7 mouse cellular contexts compared by ENCODE assay signal in genomic region chr4:134372294-134372747, GRCm38 (mm10). TPM values are rescaled to one million over a fixed set of nuclear protein-coding genes. Genes with fewer than 3 reads are reported as not detected.
DNase-seq lines count a peak whose midpoint lies in the region; ATAC-seq and TF ChIP-seq lines count a peak whose summit lies in the region.

No protein-coding gene starts in this region.

- no peak for TF ChIP-seq CTCF in intestine, postnatal 0 days (IDR thresholded peaks at IDR 0.05; ENCODE audit: low read depth)

- H3K4me3 ChIP-seq in embryonic facial prominence, embryonic 10.5 days: peak overlapping the region; percentile 66
- H3K4me3 ChIP-seq in intestine, postnatal 0 days (ENCODE audit: low read depth, low read length): peak overlapping the region; percentile 45
- H3K4me3 ChIP-seq in limb, embryonic 11.5 days (ENCODE audit: low read depth, low read length): peak overlapping the region; percentile 45
- H3K4me3 ChIP-seq in midbrain, embryonic 12.5 days: peak overlapping the region; percentile 55

- no peaks in the 10 kb centered on the region for H3K9me3 ChIP-seq in embryonic facial prominence, embryonic 10.5 days
- H3K9me3 ChIP-seq in intestine, postnatal 0 days (ENCODE audit: control insufficient read depth): no peaks in the 10 kb centered on the region
- H3K9me3 ChIP-seq in limb, embryonic 11.5 days (ENCODE audit: control insufficient read depth, low read length): no peaks in the 10 kb centered on the region
- no peaks in the 10 kb centered on the region for H3K9me3 ChIP-seq in midbrain, embryonic 12.5 days

- WGBS in embryonic facial prominence, embryonic 10.5 days: under 1% methylated on average over 16 of the region's 16 CpGs
- under 1% methylated on average over 16 of the region's 16 CpGs for WGBS in intestine, postnatal 0 days
- under 1% methylated on average over 16 of the region's 16 CpGs for WGBS in limb, embryonic 11.5 days
- 0% methylated on average over 16 of the region's 16 CpGs for WGBS in midbrain, embryonic 12.5 days

- H3K4me2 ChIP-seq in intestine, postnatal 0 days (replicated peaks; ENCODE audit: low read depth): peak overlapping the region; percentile 95
- H3K4me2 ChIP-seq in limb, embryonic 11.5 days (ENCODE audit: low read depth, severe bottlenecking): peak overlapping the region; percentile 95
- H3K4me2 ChIP-seq in midbrain, embryonic 12.5 days (replicated peaks): peak overlapping the region; percentile 97

- DNase-seq in adrenal gland, postnatal 10 days: peak; percentile 90
- DNase-seq in embryonic facial prominence, embryonic 10.5 days (ENCODE audit: low spot score): peak; percentile 82
- peak; percentile 77 for DNase-seq in limb, embryonic 11.5 days (ENCODE audit: low spot score)
- peak; percentile 29 to 58 for DNase-seq in spleen, postnatal 14 days (ENCODE audit: low spot score in 2 of 2)

- 0 out of 2 replicates have a peak overlapping the region, but pooled peaks have one; percentile 7 for H3K9ac ChIP-seq in intestine, postnatal 0 days (ENCODE audit: low read depth, low read length)
- peak overlapping the region; percentile 53 for H3K9ac ChIP-seq in limb, embryonic 11.5 days (ENCODE audit: low read length)
- peak overlapping the region; percentile 44 for H3K9ac ChIP-seq in midbrain, embryonic 12.5 days (replicated peaks)

- H3K36me3 ChIP-seq in embryonic facial prominence, embryonic 10.5 days (replicated peaks): no peaks in the 10 kb centered on the region
- no peaks in the 10 kb centered on the region for H3K36me3 ChIP-seq in intestine, postnatal 0 days (ENCODE audit: control insufficient read depth, insufficient read depth)
- H3K36me3 ChIP-seq in limb, embryonic 11.5 days (ENCODE audit: control insufficient read depth, insufficient read depth, low read length): no peaks in the 10 kb centered on the region
- no peaks in the 10 kb centered on the region for H3K36me3 ChIP-seq in midbrain, embryonic 12.5 days

- peaks cover 25% of the 10 kb centered on the region for H3K4me1 ChIP-seq in embryonic facial prominence, embryonic 10.5 days
- peaks cover 6% of the 10 kb centered on the region for H3K4me1 ChIP-seq in intestine, postnatal 0 days (replicated peaks; ENCODE audit: control insufficient read depth, insufficient read depth, low read length)
- H3K4me1 ChIP-seq in limb, embryonic 11.5 days (ENCODE audit: control insufficient read depth, insufficient read depth, low read length): peaks cover 15% of the 10 kb centered on the region
- H3K4me1 ChIP-seq in midbrain, embryonic 12.5 days: peaks cover 16% of the 10 kb centered on the region

- H3K27ac ChIP-seq in embryonic facial prominence, embryonic 10.5 days (replicated peaks): no peak overlapping the region
- no peak overlapping the region for H3K27ac ChIP-seq in intestine, postnatal 0 days (ENCODE audit: low read depth, low read length)
- H3K27ac ChIP-seq in limb, embryonic 11.5 days (replicated peaks; ENCODE audit: low read depth, low read length): no peak overlapping the region
- no peak overlapping the region for H3K27ac ChIP-seq in midbrain, embryonic 12.5 days (replicated peaks)

- ATAC-seq in granulocyte monocyte progenitor cell, adult 5-6 weeks (replicated peaks; ENCODE audit: poor library complexity, severe bottlenecking): peak; percentile 85
- peak; percentile 68 for ATAC-seq in intestine, postnatal 0 days
- ATAC-seq in limb, embryonic 11.5 days (ENCODE audit: insufficient number of reproducible peaks, low FRiP score, low TSS enrichment, low read depth): peak; percentile 67; the same call in 1 of the 2 replicates
- peak; percentile 63; the same call in 1 of the 2 replicates for ATAC-seq in midbrain, embryonic 12.5 days (ENCODE audit: low FRiP score, low read depth)

- peaks cover 59% of the 10 kb centered on the region for H3K27me3 ChIP-seq in embryonic facial prominence, embryonic 10.5 days (replicated peaks; ENCODE audit: low read depth, poor library complexity, severe bottlenecking)
- H3K27me3 ChIP-seq in intestine, postnatal 0 days (replicated peaks; ENCODE audit: control insufficient read depth, insufficient read depth, low read length): peaks cover 22% of the 10 kb centered on the region
- peaks cover 40% of the 10 kb centered on the region for H3K27me3 ChIP-seq in limb, embryonic 11.5 days (ENCODE audit: control insufficient read depth, insufficient read depth, low read length)
- peaks cover 59% of the 10 kb centered on the region for H3K27me3 ChIP-seq in midbrain, embryonic 12.5 days

RNA-seq across cellular contexts. Expression of gene Extl1, which starts 11.3 kb away (rescaled TPM):
- 1 to 10 TPM; 1.1 to 3.1 TPM for total RNA-seq in adrenal gland, postnatal 10 days (2021)
- polyA plus RNA-seq in embryonic facial prominence, embryonic 10.5 days (2016; fragmentation: Nextera tagmentation; extraction: Ambion mirVana): 0.25 and 0.66 TPM in 2 replicates
- not detected in 2 replicates for total RNA-seq in granulocyte monocyte progenitor cell, adult 5-6 weeks (2014; fragmentation: Nextera tagmentation)
- not detected in 2 replicates for total RNA-seq in granulocyte monocyte progenitor cell, adult 5-6 weeks (2017)
- polyA plus RNA-seq in intestine, postnatal 0 days (2015; fragmentation: Nextera tagmentation; extraction: Ambion mirVana): 1.0 and 1.2 TPM in 2 replicates
- polyA plus RNA-seq in limb, embryonic 11.5 days (2014; fragmentation: Nextera tagmentation; extraction: Ambion mirVana): 1.0 and 1.4 TPM in 2 replicates
- 0.37 and 0.97 TPM in 2 replicates for polyA plus RNA-seq in midbrain, embryonic 12.5 days (2016; fragmentation: Nextera tagmentation; extraction: Ambion mirVana)

RNA-seq across cellular contexts. Expression of gene Pafah2, which starts 23.8 kb away (rescaled TPM):
- total RNA-seq in adrenal gland, postnatal 10 days (2021): 10 to 100 TPM; 20.8 to 22.1 TPM
- polyA plus RNA-seq in embryonic facial prominence, embryonic 10.5 days (2016; fragmentation: Nextera tagmentation; extraction: Ambion mirVana): 7.0 and 8.3 TPM in 2 replicates
- 10.5 and 22.1 TPM in 2 replicates for total RNA-seq in granulocyte monocyte progenitor cell, adult 5-6 weeks (2014; fragmentation: Nextera tagmentation)
- 10.4 and 10.6 TPM in 2 replicates for total RNA-seq in granulocyte monocyte progenitor cell, adult 5-6 weeks (2017)
- polyA plus RNA-seq in intestine, postnatal 0 days (2015; fragmentation: Nextera tagmentation; extraction: Ambion mirVana): 39.8 and 49.2 TPM in 2 replicates
- polyA plus RNA-seq in limb, embryonic 11.5 days (2014; fragmentation: Nextera tagmentation; extraction: Ambion mirVana): 9.5 and 10.8 TPM in 2 replicates
- polyA plus RNA-seq in midbrain, embryonic 12.5 days (2016; fragmentation: Nextera tagmentation; extraction: Ambion mirVana): 7.2 and 9.2 TPM in 2 replicates

RNA-seq across cellular contexts. Expression of gene Slc30a2, which starts 29.3 kb away (rescaled TPM):
- 10 to 100 TPM; 13.7 to 17.4 TPM for total RNA-seq in adrenal gland, postnatal 10 days (2021)
- 0.07 TPM in 1 of 2 replicates, not detected in the other for polyA plus RNA-seq in embryonic facial prominence, embryonic 10.5 days (2016; fragmentation: Nextera tagmentation; extraction: Ambion mirVana)
- not detected in 2 replicates for total RNA-seq in granulocyte monocyte progenitor cell, adult 5-6 weeks (2014; fragmentation: Nextera tagmentation)
- not detected in 2 replicates for total RNA-seq in granulocyte monocyte progenitor cell, adult 5-6 weeks (2017)
- 15.4 and 39.1 TPM in 2 replicates for polyA plus RNA-seq in intestine, postnatal 0 days (2015; fragmentation: Nextera tagmentation; extraction: Ambion mirVana)
- not detected in 2 replicates for polyA plus RNA-seq in limb, embryonic 11.5 days (2014; fragmentation: Nextera tagmentation; extraction: Ambion mirVana)
- 0.08 TPM in 1 of 2 replicates, not detected in the other for polyA plus RNA-seq in midbrain, embryonic 12.5 days (2016; fragmentation: Nextera tagmentation; extraction: Ambion mirVana)

RNA-seq across cellular contexts. Expression of gene Trim63, which starts 57.4 kb away (rescaled TPM):
- total RNA-seq in adrenal gland, postnatal 10 days (2021): 1 to 10 TPM; 3.2 to 8.2 TPM
- polyA plus RNA-seq in embryonic facial prominence, embryonic 10.5 days (2016; fragmentation: Nextera tagmentation; extraction: Ambion mirVana): 0.31 and 0.34 TPM in 2 replicates
- total RNA-seq in granulocyte monocyte progenitor cell, adult 5-6 weeks (2014; fragmentation: Nextera tagmentation): not detected in 2 replicates
- not detected in 2 replicates for total RNA-seq in granulocyte monocyte progenitor cell, adult 5-6 weeks (2017)
- 1.4 and 1.7 TPM in 2 replicates for polyA plus RNA-seq in intestine, postnatal 0 days (2015; fragmentation: Nextera tagmentation; extraction: Ambion mirVana)
- 0.51 and 0.55 TPM in 2 replicates for polyA plus RNA-seq in limb, embryonic 11.5 days (2014; fragmentation: Nextera tagmentation; extraction: Ambion mirVana)
- 0.24 and 0.28 TPM in 2 replicates for polyA plus RNA-seq in midbrain, embryonic 12.5 days (2016; fragmentation: Nextera tagmentation; extraction: Ambion mirVana)

Comparison
In these comparisons a context has a peak if more than half of its experiments do, and no peak if none do; other contexts are left out.
1. RNA of gene Slc30a2, which starts 29.3 kb away (polyA plus RNA-seq): 15.4 to 39.1 TPM in intestine, postnatal 0 days; 0.08 TPM in midbrain, embryonic 12.5 days, 0.07 TPM in embryonic facial prominence, embryonic 10.5 days and not detected in limb, embryonic 11.5 days; every median in the first group is over 10 times any median in the second.
2. Peak in every context shown above with its lines, with median percentiles within 50 percentile points of each other: DNase-seq, H3K4me3 ChIP-seq, ATAC-seq, H3K4me2 ChIP-seq and H3K9ac ChIP-seq.